Mouse (Mus musculus) neural tube, embryonic 14.5 days (tissue): ENCODE data around the gene Atp5k. TPM values are rescaled to one million over a fixed set of nuclear protein-coding genes. Genes with fewer than 3 reads are reported as not detected.

Experiments used
- ATAC-seq: fragments of 200-750 bp; cut with Nextera tagmentation; 2 replicates; pipeline ENCODE4 v1.8.0; 2017; ENCODE audit warnings: low read depth, mild to moderate bottlenecking, moderate TSS enrichment, moderate library complexity
- H3K27ac ChIP-seq: fragments of 300-500 bp; sonication (generic); 2 replicates; pipeline ENCODE4 v1.5.1; 2014; ENCODE audit warnings: low read depth, mild to moderate bottlenecking, control low read depth, low read length, moderate library complexity, mixed read lengths
- H3K27me3 ChIP-seq: fragments of 300-500 bp; sonication (generic); 2 replicates; pipeline ENCODE4 v1.6.1; 2014; ENCODE audit warnings: low read length; ENCODE audit not compliant: control insufficient read depth, insufficient read depth
- H3K36me3 ChIP-seq: fragments of 300-500 bp; sonication (generic); 2 replicates; pipeline ENCODE4 v1.6.1; 2014; ENCODE audit warnings: low read length, mixed read lengths; ENCODE audit not compliant: control insufficient read depth, insufficient read depth
- H3K4me1 ChIP-seq: fragments of 300-500 bp; sonication (generic); 2 replicates; pipeline ENCODE4 v1.6.1; 2014; ENCODE audit warnings: low read length; ENCODE audit not compliant: control insufficient read depth, insufficient read depth
- H3K4me2 ChIP-seq: fragments of 300-500 bp; sonication (generic); 2 replicates; pipeline ENCODE4 v1.6.1; 2014; ENCODE audit warnings: mild to moderate bottlenecking, low read depth, low read length, control low read depth
- H3K4me3 ChIP-seq: fragments of 300-500 bp; sonication (generic); 2 replicates; pipeline ENCODE4 v1.5.1; 2014; ENCODE audit warnings: low read depth, low read length, control low read depth, mixed read lengths
- H3K9ac ChIP-seq: fragments of 300-500 bp; sonication (generic); replicated peaks from 2 replicates; pipeline ENCODE4 v1.6.1; 2014; ENCODE audit warnings: low read depth, mild to moderate bottlenecking, control low read depth, low read length, mixed read lengths
- H3K9me3 ChIP-seq: fragments of 300-500 bp; sonication (generic); 2 replicates; pipeline ENCODE4 v1.6.1; 2016; ENCODE audit warnings: low read length; ENCODE audit not compliant: control insufficient read depth
- WGBS: fragments of 180-500 bp; shearing (Covaris S2); extraction: QIAGEN DNeasy Blood & Tissue Kit; methylation state at CpG from one replicate; pipeline ENCODE4 v1.1.7; 2014; 5-methylcytosine and 5-hydroxymethylcytosine counted together
- polyA plus RNA-seq: library from polyadenylated mRNA; unstranded; fragments of >200 nt; fragmentation: Nextera tagmentation; extraction: Ambion mirVana; gene quantifications from 2 replicates; pipeline ENCODE4 v1.2.1, GENCODE M21; 2014

The Atp5k gene
- polyA plus RNA-seq, 1 experiment from 2014 or later: 448 TPM

DNA sequence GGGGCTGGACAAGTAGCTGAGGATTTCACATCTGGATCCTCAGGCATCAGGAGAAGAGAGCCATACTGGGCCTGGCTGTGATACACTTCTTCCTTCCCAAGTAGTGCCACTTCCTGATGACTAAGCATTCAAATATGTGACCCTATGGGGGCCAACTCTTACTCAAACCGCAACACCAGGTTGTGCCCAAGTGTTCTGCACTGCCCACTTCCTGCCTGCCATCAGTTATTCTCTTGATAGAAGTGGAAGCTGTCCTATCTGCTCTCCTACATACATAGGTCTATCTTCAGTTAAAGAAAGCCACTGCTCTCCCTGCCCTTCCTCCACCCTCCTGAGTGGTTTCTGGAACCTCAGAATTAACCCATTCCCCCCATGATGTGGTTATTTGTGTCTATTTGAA, 28.8 kb downstream of the Atp5k start:
- Histone ChIP-seq H3K4me2 (no peak overlapping the region), H3K9ac (no peak overlapping the region), H3K27me3 (no peaks in the 10 kb centered on the region), H3K4me1 (no peaks in the 10 kb centered on the region), H3K4me3 (no peak overlapping the region), H3K36me3 (no peaks in the 10 kb centered on the region), H3K27ac (no peak overlapping the region), H3K9me3 (no peaks in the 10 kb centered on the region)
- ATAC-seq: no peak
- 88% methylated on average over 1 of the region's 1 CpGs for WGBS

DNA sequence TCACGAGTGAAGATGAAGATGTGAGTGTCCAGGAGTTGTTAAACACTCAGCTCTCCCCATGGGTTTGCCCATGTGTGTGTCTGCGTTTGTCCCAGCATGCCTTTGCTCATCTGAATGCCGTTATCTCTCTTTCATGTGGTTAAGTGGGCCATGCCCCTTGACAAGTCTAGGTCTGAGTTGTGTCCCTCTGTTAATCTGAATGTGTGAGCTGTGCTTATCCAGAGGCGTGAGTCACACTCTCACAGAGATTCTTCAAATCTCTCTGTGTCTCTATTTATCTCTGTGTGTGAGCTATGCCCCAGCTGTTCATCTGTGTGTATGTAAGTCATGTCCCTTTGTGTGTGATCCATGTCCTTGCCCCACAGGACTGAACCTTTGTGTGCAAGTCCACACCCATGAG, 30.8 kb downstream of the Atp5k start:
- H3K4me3 ChIP-seq: no peak overlapping the region
- 77% methylated on average over 4 of the region's 4 CpGs for WGBS
- no peak overlapping the region for H3K9ac ChIP-seq
- no peaks in the 10 kb centered on the region for H3K9me3 ChIP-seq
- no peaks in the 10 kb centered on the region for H3K36me3 ChIP-seq
- no peak overlapping the region for H3K4me2 ChIP-seq
- ATAC-seq: no peak
- H3K27me3 ChIP-seq: no peaks in the 10 kb centered on the region
- H3K27ac ChIP-seq: no peak overlapping the region
- no peaks in the 10 kb centered on the region for H3K4me1 ChIP-seq

DNA sequence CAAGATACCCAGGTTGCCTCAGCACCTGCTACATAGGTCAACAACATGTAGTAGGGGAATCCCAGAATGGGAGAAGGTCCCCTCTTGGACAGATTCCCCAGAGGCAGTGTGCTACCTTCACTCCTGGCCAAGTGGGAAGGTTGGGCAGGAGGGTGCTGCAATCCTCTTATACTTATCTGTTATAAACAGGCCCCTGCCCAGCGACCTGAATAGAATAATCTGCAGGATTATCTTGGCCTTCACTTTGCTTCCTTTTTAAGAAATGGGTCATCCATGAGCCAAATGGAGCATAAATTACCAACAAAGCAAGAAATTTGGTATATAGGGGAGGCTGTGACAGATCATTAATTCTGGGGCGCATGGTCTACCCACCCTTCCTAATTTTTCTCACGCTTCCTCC, 44.5 kb downstream of the Atp5k start:
- no peaks in the 10 kb centered on the region for H3K9me3 ChIP-seq
- H3K9ac ChIP-seq: no peak overlapping the region
- no peak overlapping the region for H3K4me2 ChIP-seq
- no peaks in the 10 kb centered on the region for H3K27me3 ChIP-seq
- WGBS: 78% methylated on average over 3 of the region's 3 CpGs
- H3K4me3 ChIP-seq: no peak overlapping the region
- H3K4me1 ChIP-seq: no peaks in the 10 kb centered on the region
- H3K27ac ChIP-seq: no peak overlapping the region
- no peaks in the 10 kb centered on the region for H3K36me3 ChIP-seq
- no peak for ATAC-seq

DNA sequence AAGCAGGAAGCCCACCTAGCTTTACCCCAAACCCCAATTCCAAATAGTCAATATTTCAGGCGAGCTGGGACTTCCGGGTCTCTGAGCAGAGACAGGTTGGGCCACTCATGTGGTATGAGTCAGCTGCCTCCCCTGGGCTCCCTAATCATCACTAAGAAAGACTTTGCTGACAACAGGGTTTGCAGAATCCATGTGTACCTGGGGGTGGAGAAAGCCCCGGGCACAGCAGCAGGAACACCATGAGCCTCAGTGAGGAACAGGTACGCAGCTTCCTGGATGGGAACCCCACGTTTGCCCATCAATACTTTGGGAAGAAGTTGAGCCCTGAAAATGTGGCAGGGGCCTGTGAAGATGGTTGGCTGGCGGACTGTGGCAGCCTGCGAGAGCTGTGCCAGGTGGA, 46.0 kb downstream of the Atp5k start, which contains the start of gene Pde6b:
Pde6b (plus strand) TSS at position 191 of the 400 bp plus-strand sequence.
- ATAC-seq: no peak
- H3K4me2 ChIP-seq: no peak within 1 kb of the TSS
- no peaks in the 10 kb centered on the region for H3K36me3 ChIP-seq
- H3K27ac ChIP-seq: no peak within 1 kb of the TSS
- no peak within 1 kb of the TSS for H3K9ac ChIP-seq
- no peaks in the 10 kb centered on the region for H3K4me1 ChIP-seq
- H3K27me3 ChIP-seq: no peaks in the 10 kb centered on the region
- 81% methylated on average over 7 of the region's 7 CpGs for WGBS
- H3K9me3 ChIP-seq: no peaks in the 10 kb centered on the region
- no peak within 1 kb of the TSS for H3K4me3 ChIP-seq

DNA sequence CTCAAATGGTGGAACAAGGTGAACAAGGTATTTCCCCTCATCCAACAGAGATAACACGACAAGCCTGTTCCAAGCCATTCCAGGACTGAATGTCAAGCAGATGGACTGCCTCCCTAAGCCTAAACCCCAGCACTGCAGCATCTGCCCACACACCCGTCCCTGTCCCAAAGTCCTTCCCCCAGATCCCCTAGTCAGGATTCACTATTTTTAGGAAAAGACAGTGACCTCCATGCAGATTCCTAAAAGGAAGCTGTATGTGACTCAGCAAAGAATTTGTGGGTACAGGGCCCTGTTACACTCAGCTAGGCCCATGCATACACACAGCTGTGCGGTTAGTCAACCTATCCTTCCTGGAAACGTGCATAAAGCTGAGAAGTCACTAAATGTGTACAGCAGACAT, 47.8 kb downstream of the Atp5k start:
- Histone ChIP-seq H3K4me1 (no peaks in the 10 kb centered on the region), H3K27ac (no peak overlapping the region), H3K9ac (no peak overlapping the region), H3K4me2 (no peak overlapping the region), H3K4me3 (no peak overlapping the region), H3K27me3 (no peaks in the 10 kb centered on the region), H3K9me3 (no peaks in the 10 kb centered on the region), H3K36me3 (no peaks in the 10 kb centered on the region)
- ATAC-seq: no peak
- 74% methylated on average over 4 of the region's 4 CpGs for WGBS

DNA sequence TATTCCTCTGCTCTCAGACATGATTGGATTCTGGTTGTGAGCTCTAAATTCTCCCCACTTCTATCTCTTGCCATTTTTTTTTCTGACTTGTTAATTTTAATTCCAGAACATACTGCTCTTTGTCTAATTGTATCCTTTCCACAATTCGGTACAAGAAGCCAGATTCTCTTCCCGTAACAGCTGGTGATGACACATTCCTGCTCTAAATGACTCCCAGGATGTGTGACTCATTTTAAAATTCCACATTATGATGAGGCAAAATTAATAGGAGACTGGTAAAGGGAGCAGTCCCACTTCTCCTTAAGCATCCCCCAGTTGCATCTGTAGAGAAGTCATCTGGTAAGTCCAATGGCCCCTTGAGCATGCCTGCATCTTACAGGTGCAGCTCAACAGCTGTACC, 48.6 kb downstream of the Atp5k start:
- H3K9me3 ChIP-seq: no peaks in the 10 kb centered on the region
- 65% methylated on average over 2 of the region's 2 CpGs for WGBS
- H3K27me3 ChIP-seq: no peaks in the 10 kb centered on the region
- H3K27ac ChIP-seq: no peak overlapping the region
- H3K4me3 ChIP-seq: no peak overlapping the region
- H3K9ac ChIP-seq: no peak overlapping the region
- H3K4me2 ChIP-seq: no peak overlapping the region
- no peaks in the 10 kb centered on the region for H3K4me1 ChIP-seq
- H3K36me3 ChIP-seq: no peaks in the 10 kb centered on the region
- no peak for ATAC-seq

Other genes starting within 250 kb of the Atp5k start
- 47.6 and 50.5 TPM in 2 replicates for gene Dr1, start 165.6 kb downstream of the Atp5k start, polyA plus RNA-seq
- gene Pigg, start 121.8 kb downstream of the Atp5k start, polyA plus RNA-seq: 2.9 and 3.3 TPM in 2 replicates
- 4.7 and 5.7 TPM in 2 replicates for gene Gm42517, start 66.5 kb downstream of the Atp5k start, polyA plus RNA-seq
- not detected in 2 replicates for gene Pde6b, start 46.1 kb downstream of the Atp5k start, polyA plus RNA-seq
- 0.14 TPM in 1 of 2 replicates, not detected in the other for gene Mfsd7a, start 14.4 kb upstream of the Atp5k start, polyA plus RNA-seq
- gene Pcgf3, start 26.8 kb upstream of the Atp5k start, polyA plus RNA-seq: 33.9 and 37.8 TPM in 2 replicates
- gene Cplx1, start 115.6 kb upstream of the Atp5k start, polyA plus RNA-seq: 205 and 253 TPM in 2 replicates
- gene Gak, start 195.3 kb upstream of the Atp5k start, polyA plus RNA-seq: 42.4 and 49.9 TPM in 2 replicates
- 29.4 and 30.8 TPM in 2 replicates for gene Tmem175, start 195.3 kb upstream of the Atp5k start, polyA plus RNA-seq
- gene Idua, start 225.9 kb upstream of the Atp5k start, polyA plus RNA-seq: 11.7 and 12.2 TPM in 2 replicates
- 25.5 and 28.7 TPM in 2 replicates for gene Dgkq, start 235.2 kb upstream of the Atp5k start, polyA plus RNA-seq
- gene Slc26a1, start 241.1 kb upstream of the Atp5k start, polyA plus RNA-seq: 2.6 and 3.3 TPM in 2 replicates